Mouse (Mus musculus): ENCODE results near the gene Gm17402. TPM values are rescaled to one million over a fixed set of nuclear protein-coding genes. Genes with fewer than 3 reads are reported as not detected.

Gene Gm17402
- polyA plus RNA-seq, 1 experiment = not detected

DNA sequence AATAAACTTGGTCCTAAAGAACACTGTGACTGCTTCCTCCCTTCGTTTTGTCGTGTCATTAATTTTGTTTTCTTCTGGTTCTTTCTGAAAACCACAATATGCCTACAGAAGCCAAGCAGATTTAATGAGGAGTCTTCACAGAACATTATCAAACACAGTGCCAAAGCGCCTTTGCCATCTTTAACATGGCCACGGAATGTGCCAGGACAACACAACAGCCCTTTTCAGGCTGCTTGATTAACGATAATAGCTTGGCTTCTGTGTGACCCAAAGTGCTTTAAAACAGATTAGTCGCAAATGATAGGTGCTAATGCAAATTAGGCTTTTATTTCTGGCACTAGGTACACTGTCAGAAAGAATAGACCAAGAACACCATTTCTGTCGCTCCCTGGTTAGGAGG lies 16.6 kb downstream of the Gm17402 start:
- H3K4me2 ChIP-seq (ENCODE audit: low read depth) = no peak overlapping the region
- H3ac ChIP-seq (ENCODE audit: control insufficient read depth, insufficient read length) = no peak overlapping the region
- no peak overlapping the region for H3K4me3 ChIP-seq
- H3K27me3 ChIP-seq (ENCODE audit: control insufficient read depth, insufficient read depth, insufficient read length) = no peaks in the 10 kb centered on the region
- TF ChIP-seq TCF12 (IDR thresholded peaks at IDR 0.05; ENCODE audit: insufficient read depth, poor library complexity, severe bottlenecking) = no peak
- no peak for TF ChIP-seq POLR2A (IDR thresholded peaks at IDR 0.05; ENCODE audit: insufficient read length, low read depth)
- TF ChIP-seq MYOG (IDR thresholded peaks at IDR 0.05; ENCODE audit: control insufficient read depth in 1 of 3, insufficient read depth in 1 of 3, insufficient read length in 2 of 3, low read depth in 2 of 3) = no peak
- no peaks in the 10 kb centered on the region for H3K36me3 ChIP-seq (ENCODE audit: control insufficient read depth, insufficient read depth)
- H3K79me2 ChIP-seq (ENCODE audit: control insufficient read depth, insufficient read depth) = no peaks in the 10 kb centered on the region

GRCm38 (mm10) chr3:67352763-67353149 lies 22.2 kb downstream of the Gm17402 start:
- no peaks in the 10 kb centered on the region for H3K36me3 ChIP-seq (ENCODE audit: control insufficient read depth, insufficient read depth)
- no peaks in the 10 kb centered on the region for H3K79me2 ChIP-seq (ENCODE audit: control insufficient read depth, insufficient read depth)
- TF ChIP-seq SRF (IDR thresholded peaks at IDR 0.05; ENCODE audit: control insufficient read depth, insufficient read length, low read depth) (no peak), TCF12 (IDR thresholded peaks at IDR 0.05; ENCODE audit: insufficient read depth, poor library complexity, severe bottlenecking) (no peak), TCF3 (IDR thresholded peaks at IDR 0.05; ENCODE audit: insufficient read length, low read depth) (no peak), CEBPB (IDR thresholded peaks at IDR 0.05; ENCODE audit: insufficient read depth, poor library complexity, severe bottlenecking) (no peak), MAX (IDR thresholded peaks at IDR 0.05; ENCODE audit: low read depth) (no peak), POLR2AphosphoS2 (IDR thresholded peaks at IDR 0.05; ENCODE audit: insufficient read length, low read depth) (no peak), MYOG (IDR thresholded peaks at IDR 0.05; ENCODE audit: control insufficient read depth in 1 of 3, insufficient read depth in 1 of 3, insufficient read length in 2 of 3, low read depth in 2 of 3) (no peak), MYOD1 (IDR thresholded peaks at IDR 0.05; ENCODE audit: control insufficient read depth in 1 of 3, insufficient read length in 2 of 3, low read depth in 2 of 3) (no peak), REST (IDR thresholded peaks at IDR 0.05; ENCODE audit: insufficient read depth, insufficient read length) (no peak), E2F4 (IDR thresholded peaks at IDR 0.05; ENCODE audit: insufficient read depth) (no peak), USF1 (IDR thresholded peaks at IDR 0.05; ENCODE audit: low read depth) (no peak), POLR2A (IDR thresholded peaks at IDR 0.05; ENCODE audit: insufficient read length, low read depth) (no peak)

GRCm38 (mm10) chr3:67352128-67352762 lies 22.7 kb downstream of the Gm17402 start:
- no peak for TF ChIP-seq CEBPB (IDR thresholded peaks at IDR 0.05; ENCODE audit: insufficient read depth, poor library complexity, severe bottlenecking)
- no peak for TF ChIP-seq MYOG (IDR thresholded peaks at IDR 0.05; ENCODE audit: control insufficient read depth in 1 of 3, insufficient read depth in 1 of 3, insufficient read length in 2 of 3, low read depth in 2 of 3)
- no peak for TF ChIP-seq POLR2AphosphoS2 (IDR thresholded peaks at IDR 0.05; ENCODE audit: insufficient read length, low read depth)
- no peak for TF ChIP-seq MYOD1 (IDR thresholded peaks at IDR 0.05; ENCODE audit: control insufficient read depth in 1 of 3, insufficient read length in 2 of 3, low read depth in 2 of 3)
- no peak for TF ChIP-seq E2F4 (IDR thresholded peaks at IDR 0.05; ENCODE audit: insufficient read depth)
- no peak for TF ChIP-seq TCF3 (IDR thresholded peaks at IDR 0.05; ENCODE audit: insufficient read length, low read depth)
- no peak for TF ChIP-seq SRF (IDR thresholded peaks at IDR 0.05; ENCODE audit: control insufficient read depth, insufficient read length, low read depth)
- no peak for TF ChIP-seq POLR2A (IDR thresholded peaks at IDR 0.05; ENCODE audit: insufficient read length, low read depth)
- TF ChIP-seq MAX (IDR thresholded peaks at IDR 0.05; ENCODE audit: low read depth) = no peak
- no peak for TF ChIP-seq USF1 (IDR thresholded peaks at IDR 0.05; ENCODE audit: low read depth)
- TF ChIP-seq TCF12 (IDR thresholded peaks at IDR 0.05; ENCODE audit: insufficient read depth, poor library complexity, severe bottlenecking) = no peak
- no peak for TF ChIP-seq REST (IDR thresholded peaks at IDR 0.05; ENCODE audit: insufficient read depth, insufficient read length)
- Histone ChIP-seq H3K79me2 (ENCODE audit: control insufficient read depth, insufficient read depth) (no peaks in the 10 kb centered on the region), H3ac (ENCODE audit: control insufficient read depth, insufficient read length) (no peak overlapping the region), H3K27me3 (ENCODE audit: control insufficient read depth, insufficient read depth, insufficient read length) (no peaks in the 10 kb centered on the region), H3K36me3 (ENCODE audit: control insufficient read depth, insufficient read depth) (no peaks in the 10 kb centered on the region), H3K4me3 (no peak overlapping the region), H3K4me2 (ENCODE audit: low read depth) (no peak overlapping the region)

More at GRCm38 (mm10) chr3:67352763-67353149, 22.2 kb downstream of the Gm17402 start:
- Histone ChIP-seq H3K4me2 (ENCODE audit: low read depth) (no peak overlapping the region), H3K4me3 (no peak overlapping the region), H3ac (ENCODE audit: control insufficient read depth, insufficient read length) (no peak overlapping the region), H3K27me3 (ENCODE audit: control insufficient read depth, insufficient read depth, insufficient read length) (no peaks in the 10 kb centered on the region)

GRCm38 (mm10) chr3:67351406-67352127 lies 23.4 kb downstream of the Gm17402 start:
- Histone ChIP-seq H3K4me2 (ENCODE audit: low read depth) (no peak overlapping the region), H3ac (ENCODE audit: control insufficient read depth, insufficient read length) (no peak overlapping the region), H3K27me3 (ENCODE audit: control insufficient read depth, insufficient read depth, insufficient read length) (no peaks in the 10 kb centered on the region), H3K36me3 (ENCODE audit: control insufficient read depth, insufficient read depth) (no peaks in the 10 kb centered on the region), H3K4me3 (no peak overlapping the region), H3K79me2 (ENCODE audit: control insufficient read depth, insufficient read depth) (no peaks in the 10 kb centered on the region)
- TF ChIP-seq REST (IDR thresholded peaks at IDR 0.05; ENCODE audit: insufficient read depth, insufficient read length) (no peak), USF1 (IDR thresholded peaks at IDR 0.05; ENCODE audit: low read depth) (no peak), POLR2AphosphoS2 (IDR thresholded peaks at IDR 0.05; ENCODE audit: insufficient read length, low read depth) (no peak), MYOG (IDR thresholded peaks at IDR 0.05; ENCODE audit: control insufficient read depth in 1 of 3, insufficient read depth in 1 of 3, insufficient read length in 2 of 3, low read depth in 2 of 3) (no peak), SRF (IDR thresholded peaks at IDR 0.05; ENCODE audit: control insufficient read depth, insufficient read length, low read depth) (no peak), MAX (IDR thresholded peaks at IDR 0.05; ENCODE audit: low read depth) (no peak), CEBPB (IDR thresholded peaks at IDR 0.05; ENCODE audit: insufficient read depth, poor library complexity, severe bottlenecking) (no peak), TCF12 (IDR thresholded peaks at IDR 0.05; ENCODE audit: insufficient read depth, poor library complexity, severe bottlenecking) (no peak), E2F4 (IDR thresholded peaks at IDR 0.05; ENCODE audit: insufficient read depth) (no peak), MYOD1 (IDR thresholded peaks at IDR 0.05; ENCODE audit: control insufficient read depth in 1 of 3, insufficient read length in 2 of 3, low read depth in 2 of 3) (no peak), POLR2A (IDR thresholded peaks at IDR 0.05; ENCODE audit: insufficient read length, low read depth) (no peak), TCF3 (IDR thresholded peaks at IDR 0.05; ENCODE audit: insufficient read length, low read depth) (no peak)
